ENCODE assay signal across 10 mouse cellular contexts in genomic region chr10:103194655-103195328, GRCm38 (mm10). TPM values are rescaled to one million over a fixed set of nuclear protein-coding genes. Genes with fewer than 3 reads are reported as not detected.
DNase-seq lines count a peak whose midpoint lies in the region; ATAC-seq and TF ChIP-seq lines count a peak whose summit lies in the region.
"Had no signal": no experiment of that assay in that cellular context is flagged by ENCODE, and none has a peak within 500 bp of the region (broad histone marks: within the 10 kb centered on the region; RNA-seq: fewer than 3 reads in every experiment).

No protein-coding gene starts in this region.

- no peaks in the 10 kb centered on the region for H3K4me1 ChIP-seq in heart, adult 2 months (ENCODE audit: control insufficient read depth, insufficient read depth, low read length)
- no peaks in the 10 kb centered on the region for H3K4me1 ChIP-seq in heart, embryonic 10.5 days
- H3K4me1 ChIP-seq in hindbrain, embryonic 14.5 days (replicated peaks; ENCODE audit: control insufficient read depth, insufficient read depth, low read length): no peaks in the 10 kb centered on the region

- ATAC-seq in hindbrain, embryonic 14.5 days (ENCODE audit: low FRiP score): peak; percentile 66; the same call in 1 of the 2 replicates
- ATAC-seq in erythroblast, adult 5-6 weeks (replicated peaks; ENCODE audit: low FRiP score, poor library complexity, severe bottlenecking): no peak
- no peak for ATAC-seq in erythroid progenitor cell, adult 5-6 weeks (replicated peaks; ENCODE audit: low FRiP score, poor library complexity, severe bottlenecking)

- H3K4me3 ChIP-seq in heart, adult 2 months: no peak overlapping the region
- no peak overlapping the region for H3K4me3 ChIP-seq in heart, embryonic 10.5 days
- no peak overlapping the region for H3K4me3 ChIP-seq in hindbrain, embryonic 14.5 days (replicated peaks; ENCODE audit: low read length)
- H3K4me3 ChIP-seq: myocyte had no signal

- no peaks in the 10 kb centered on the region for H3K36me3 ChIP-seq in heart, adult 2 months (ENCODE audit: control insufficient read depth, insufficient read depth, low read length)
- no peaks in the 10 kb centered on the region for H3K36me3 ChIP-seq in heart, embryonic 10.5 days
- H3K36me3 ChIP-seq in hindbrain, embryonic 14.5 days (replicated peaks; ENCODE audit: control insufficient read depth, insufficient read depth): no peaks in the 10 kb centered on the region

- no peaks in the 10 kb centered on the region for H3K9me3 ChIP-seq in heart, embryonic 10.5 days
- no peaks in the 10 kb centered on the region for H3K9me3 ChIP-seq in hindbrain, embryonic 14.5 days (ENCODE audit: control insufficient read depth, low read length)

- no peak for TF ChIP-seq EP300 in heart, adult 2 months (IDR thresholded peaks at IDR 0.05; ENCODE audit: insufficient read depth, low read depth, low read length)

- intact Hi-C loops in heart, adult 2 months (cut with DNase I): loop anchor here (2.0 to 10.0 kb wide), 2 partner anchors 328 to 750 kb away; no protein-coding TSS in a partner anchor

- no peaks in the 10 kb centered on the region for H3K79me2 ChIP-seq in heart, adult 2 months (replicated peaks; ENCODE audit: control insufficient read depth, insufficient read depth, low read length)

- peak; percentile 67 for TF ChIP-seq CTCF in heart, adult 2 months (IDR thresholded peaks at IDR 0.05)

- no peak for TF ChIP-seq POLR2A in heart, adult 2 months (IDR thresholded peaks at IDR 0.05; ENCODE audit: insufficient read depth, low read depth, low read length)

- H3K27me3 ChIP-seq in heart, adult 2 months (ENCODE audit: control insufficient read depth, insufficient read depth, low read length): no peaks in the 10 kb centered on the region
- H3K27me3 ChIP-seq in heart, embryonic 10.5 days (ENCODE audit: insufficient read depth, poor library complexity, severe bottlenecking): no peaks in the 10 kb centered on the region
- no peaks in the 10 kb centered on the region for H3K27me3 ChIP-seq in hindbrain, embryonic 14.5 days (ENCODE audit: control insufficient read depth, insufficient read depth, low read length)

- 32% methylated on average over 4 of the region's 4 CpGs for WGBS in heart, adult 2 months
- 53% methylated on average over 4 of the region's 4 CpGs for WGBS in heart, embryonic 10.5 days
- 58% methylated on average over 4 of the region's 4 CpGs for WGBS in hindbrain, embryonic 14.5 days

- no peak overlapping the region for H3K27ac ChIP-seq in heart, adult 2 months
- H3K27ac ChIP-seq in heart, embryonic 10.5 days: no peak overlapping the region
- H3K27ac ChIP-seq in hindbrain, embryonic 14.5 days: no peak overlapping the region

- no peak overlapping the region for H3K4me2 ChIP-seq in hindbrain, embryonic 14.5 days (replicated peaks)

- no peak for DNase-seq in heart, adult 2 months
- DNase-seq in heart, embryonic 10.5 days (ENCODE audit: low spot score): no peak
- DNase-seq in thymus, postnatal 0 days (ENCODE audit: low spot score): peak; percentile 4
- DNase-seq in thymus, postnatal 10 days (ENCODE audit: low spot score in 2 of 2): no peak
- peak; percentile 81 for DNase-seq in hindbrain, embryonic 14.5 days (ENCODE audit: low spot score)
- no peak for DNase-seq in urinary bladder, postnatal 14 days (ENCODE audit: low spot score)

- H3K9ac ChIP-seq in heart, adult 2 months (ENCODE audit: low read depth, low read length): no peak overlapping the region
- no peak overlapping the region for H3K9ac ChIP-seq in hindbrain, embryonic 14.5 days

RNA-seq across cellular contexts. Expression of gene Lrriq1, which starts 41.3 kb away (rescaled TPM):
- not detected for total RNA-seq in heart, adult 2 months (2021)
- polyA plus RNA-seq in heart, adult 2 months (2012; rRNA removed): 0.12 TPM in 1 of 2 replicates, not detected in the other
- polyA plus RNA-seq in heart, embryonic 10.5 days (2016; fragmentation: Nextera tagmentation; extraction: Ambion mirVana): 0.12 TPM in 1 of 2 replicates, not detected in the other
- 0.08 and 0.41 TPM in 2 replicates for polyA plus RNA-seq in thymus, postnatal 0 days (2015; fragmentation: Nextera tagmentation; extraction: Ambion mirVana)
- 4.7 and 7.3 TPM in 2 replicates for polyA plus RNA-seq in hindbrain, embryonic 14.5 days (2014; fragmentation: Nextera tagmentation; extraction: Ambion mirVana)
- not detected in 2 replicates for total RNA-seq in erythroblast, adult 5-6 weeks (2015; ENCODE audit: low replicate concordance)
- total RNA-seq in erythroblast, adult 5-6 weeks (2017; ENCODE audit: low replicate concordance): 0.70 TPM in 1 of 2 replicates, not detected in the other
- total RNA-seq in erythroid progenitor cell, adult 5-6 weeks (2015; ENCODE audit: low replicate concordance): not detected in 2 replicates
- not detected in 2 replicates for total RNA-seq in erythroid progenitor cell, adult 5-6 weeks (2017; ENCODE audit: low replicate concordance)
- total RNA-seq: hematopoietic stem cell, adult 5-6 weeks had no signal
- polyA plus RNA-seq: myocyte had no signal

Comparison
In these comparisons a context has a peak if more than half of its experiments do, and no peak if none do; other contexts are left out.
1. DNase-seq: peak in thymus, postnatal 0 days (single experiment) and hindbrain, embryonic 14.5 days (single experiment); none in heart, adult 2 months (0 of 2), heart, embryonic 10.5 days (single experiment), thymus, postnatal 10 days (0 of 2) and urinary bladder, postnatal 14 days (single experiment).